In the genomic region with DNA sequence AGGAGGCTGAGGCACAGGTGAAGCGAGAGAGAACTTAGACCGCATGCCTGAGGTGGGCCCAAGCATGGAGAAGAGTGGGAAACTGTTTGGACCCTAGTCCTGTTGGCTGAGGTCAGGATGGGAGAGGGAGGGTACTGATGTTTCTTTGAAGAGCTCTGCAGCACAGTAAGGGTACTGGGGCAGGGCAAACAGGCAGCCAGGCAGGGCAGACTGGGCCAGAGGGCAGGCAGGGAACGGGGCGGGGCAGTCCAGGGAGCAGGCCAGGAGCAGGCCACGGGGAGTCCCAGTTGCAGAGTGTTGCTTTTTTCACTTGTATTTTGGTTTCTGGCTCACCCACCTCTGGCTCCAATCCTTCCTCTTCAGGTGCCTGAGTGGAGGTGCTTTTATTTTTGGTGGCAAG, we compare ENCODE assay signal across 14 mouse cellular contexts.
A peak's percentile ranks its signal among the peaks of the same experiment; 100 is the strongest.
DNase-seq lines count a peak whose midpoint lies in the region; ATAC-seq and TF ChIP-seq lines count a peak whose summit lies in the region.
"Had no signal": no experiment of that assay in that cellular context is flagged by ENCODE, and none has a peak within 500 bp of the region (broad histone marks: within the 10 kb centered on the region; RNA-seq: fewer than 3 reads in every experiment).

No protein-coding gene starts in this region.

- no peaks in the 10 kb centered on the region for H3K36me3 ChIP-seq in midbrain, embryonic 10.5 days
- no peaks in the 10 kb centered on the region for H3K36me3 ChIP-seq in midbrain, postnatal 0 days (ENCODE audit: insufficient read depth, low read length)
- H3K36me3 ChIP-seq in forebrain, embryonic 16.5 days (ENCODE audit: control insufficient read depth, insufficient read depth) = no peaks in the 10 kb centered on the region
- H3K36me3 ChIP-seq: embryonic facial prominence, embryonic 10.5 days; G1E; lung, embryonic 15.5 days had no signal

- peak; percentile 73 for DNase-seq in adrenal gland, postnatal 10 days
- DNase-seq in adrenal gland, postnatal 4 days (ENCODE audit: low spot score in 2 of 2) = no peak
- DNase-seq in midbrain, embryonic 10.5 days (ENCODE audit: low spot score) = no peak
- no peak for DNase-seq in midbrain, postnatal 0 days (ENCODE audit: low spot score)
- DNase-seq in kidney, postnatal 25 days = peak; percentile 66 to 86
- DNase-seq in urinary bladder, postnatal 14 days (ENCODE audit: low spot score) = peak; percentile 69
- no peak for DNase-seq in spleen, postnatal 4 days (ENCODE audit: low spot score in 2 of 2)
- DNase-seq: cerebellum, adult 11 months; heart, postnatal 10 days had no signal

- 74% methylated on average over 5 of the region's 5 CpGs for WGBS in midbrain, embryonic 10.5 days
- 86% methylated on average over 5 of the region's 5 CpGs for WGBS in midbrain, postnatal 0 days
- WGBS in forebrain, embryonic 16.5 days = 89% methylated on average over 5 of the region's 5 CpGs

- H3K27ac ChIP-seq in midbrain, embryonic 10.5 days (replicated peaks) = 0 out of 2 replicates have a peak overlapping the region, but pooled peaks have one; percentile 30
- no peak overlapping the region for H3K27ac ChIP-seq in midbrain, postnatal 0 days (ENCODE audit: low read depth, low read length)
- H3K27ac ChIP-seq in forebrain, embryonic 16.5 days (ENCODE audit: low read length) = no peak overlapping the region
- H3K27ac ChIP-seq: embryonic facial prominence, embryonic 10.5 days; left cerebral cortex, adult 2 months; lung, embryonic 15.5 days had no signal

- H3K4me3 ChIP-seq in midbrain, embryonic 10.5 days = no peak overlapping the region
- H3K4me3 ChIP-seq in midbrain, postnatal 0 days (ENCODE audit: low read depth, low read length) = no peak overlapping the region
- no peak overlapping the region for H3K4me3 ChIP-seq in forebrain, embryonic 16.5 days (replicated peaks; ENCODE audit: low read length)
- H3K4me3 ChIP-seq: embryonic facial prominence, embryonic 10.5 days; left cerebral cortex, adult 2 months; lung, embryonic 15.5 days had no signal

- no peak overlapping the region for H3K4me2 ChIP-seq in midbrain, postnatal 0 days (ENCODE audit: low read depth, low read length, poor library complexity, severe bottlenecking)
- H3K4me2 ChIP-seq in forebrain, embryonic 16.5 days (ENCODE audit: low read length) = no peak overlapping the region
- H3K4me2 ChIP-seq: lung, embryonic 15.5 days had no signal

- H3K27me3 ChIP-seq in midbrain, embryonic 10.5 days (ENCODE audit: low read depth, poor library complexity, severe bottlenecking) = no peaks in the 10 kb centered on the region
- no peaks in the 10 kb centered on the region for H3K27me3 ChIP-seq in midbrain, postnatal 0 days (ENCODE audit: insufficient read depth, low read length)
- H3K27me3 ChIP-seq in forebrain, embryonic 16.5 days (replicated peaks; ENCODE audit: control insufficient read depth, insufficient read depth, low read length) = no peaks in the 10 kb centered on the region
- H3K27me3 ChIP-seq: lung, embryonic 15.5 days had no signal

- H3K9ac ChIP-seq in midbrain, postnatal 0 days (replicated peaks; ENCODE audit: low read length, poor library complexity, severe bottlenecking) = no peak overlapping the region
- H3K9ac ChIP-seq in forebrain, embryonic 16.5 days (replicated peaks; ENCODE audit: low read depth, low read length) = no peak overlapping the region
- H3K9ac ChIP-seq: lung, embryonic 15.5 days had no signal

- no peak for ATAC-seq in midbrain, postnatal 0 days (ENCODE audit: low FRiP score)
- ATAC-seq in forebrain, embryonic 16.5 days = no peak

- no peak for TF ChIP-seq CTCF in midbrain, postnatal 0 days (IDR thresholded peaks at IDR 0.05)

- H3K9me3 ChIP-seq in midbrain, embryonic 10.5 days (replicated peaks) = no peaks in the 10 kb centered on the region
- H3K9me3 ChIP-seq in midbrain, postnatal 0 days (ENCODE audit: low read length) = no peaks in the 10 kb centered on the region
- H3K9me3 ChIP-seq in forebrain, embryonic 16.5 days (ENCODE audit: control insufficient read depth, low read length) = no peaks in the 10 kb centered on the region
- H3K9me3 ChIP-seq: embryonic facial prominence, embryonic 10.5 days; lung, embryonic 15.5 days had no signal

- H3K4me1 ChIP-seq in midbrain, embryonic 10.5 days = no peaks in the 10 kb centered on the region
- no peaks in the 10 kb centered on the region for H3K4me1 ChIP-seq in midbrain, postnatal 0 days (ENCODE audit: insufficient read depth, low read length)
- peaks cover 7% of the 10 kb centered on the region for H3K4me1 ChIP-seq in forebrain, embryonic 16.5 days (replicated peaks; ENCODE audit: control insufficient read depth, insufficient read depth, low read length)

Comparison
In these comparisons a context has a peak if more than half of its experiments do, and no peak if none do; other contexts are left out.
1. DNase-seq: peak in adrenal gland, postnatal 10 days (single experiment), kidney, postnatal 25 days (2 of 2) and urinary bladder, postnatal 14 days (single experiment); none in adrenal gland, postnatal 4 days (0 of 2), midbrain, embryonic 10.5 days (single experiment), midbrain, postnatal 0 days (single experiment) and spleen, postnatal 4 days (0 of 2).